Mouse (Mus musculus): ENCODE results near the gene Ints14. TPM values are rescaled to one million over a fixed set of nuclear protein-coding genes. Genes with fewer than 3 reads are reported as not detected.

The Ints14 gene
- polyA plus RNA-seq, 1 experiment, result 24.0 TPM

GRCm38 (mm10) chr9:65015461-65016222, 54.9 kb downstream of the Ints14 start:
- 87% methylated on average over 7 of the region's 7 CpGs for WGBS
- H3K4me3 ChIP-seq (ENCODE audit: control insufficient read depth, insufficient read depth, low read length), result no peak overlapping the region
- DNase-seq, result no peak
- H3K27me3 ChIP-seq (ENCODE audit: control insufficient read depth, insufficient read depth, low read length), result no peaks in the 10 kb centered on the region
- no peaks in the 10 kb centered on the region for H3K36me3 ChIP-seq (ENCODE audit: control insufficient read depth, insufficient read depth, low read length)
- TF ChIP-seq POLR2A (IDR thresholded peaks at IDR 0.05; ENCODE audit: control insufficient read depth, extremely low read depth, insufficient read depth, low read length, poor library complexity) (no peak), CTCF (IDR thresholded peaks at IDR 0.05; ENCODE audit: borderline replicate concordance, control insufficient read depth, extremely low read depth, insufficient read depth, low read length, poor library complexity) (no peak)
- peaks cover 8% of the 10 kb centered on the region for H3K4me1 ChIP-seq (replicated peaks; ENCODE audit: control insufficient read depth, insufficient read depth, low read length)
- no peak overlapping the region for H3K27ac ChIP-seq (ENCODE audit: control insufficient read depth, insufficient read depth, low read length)

DNA sequence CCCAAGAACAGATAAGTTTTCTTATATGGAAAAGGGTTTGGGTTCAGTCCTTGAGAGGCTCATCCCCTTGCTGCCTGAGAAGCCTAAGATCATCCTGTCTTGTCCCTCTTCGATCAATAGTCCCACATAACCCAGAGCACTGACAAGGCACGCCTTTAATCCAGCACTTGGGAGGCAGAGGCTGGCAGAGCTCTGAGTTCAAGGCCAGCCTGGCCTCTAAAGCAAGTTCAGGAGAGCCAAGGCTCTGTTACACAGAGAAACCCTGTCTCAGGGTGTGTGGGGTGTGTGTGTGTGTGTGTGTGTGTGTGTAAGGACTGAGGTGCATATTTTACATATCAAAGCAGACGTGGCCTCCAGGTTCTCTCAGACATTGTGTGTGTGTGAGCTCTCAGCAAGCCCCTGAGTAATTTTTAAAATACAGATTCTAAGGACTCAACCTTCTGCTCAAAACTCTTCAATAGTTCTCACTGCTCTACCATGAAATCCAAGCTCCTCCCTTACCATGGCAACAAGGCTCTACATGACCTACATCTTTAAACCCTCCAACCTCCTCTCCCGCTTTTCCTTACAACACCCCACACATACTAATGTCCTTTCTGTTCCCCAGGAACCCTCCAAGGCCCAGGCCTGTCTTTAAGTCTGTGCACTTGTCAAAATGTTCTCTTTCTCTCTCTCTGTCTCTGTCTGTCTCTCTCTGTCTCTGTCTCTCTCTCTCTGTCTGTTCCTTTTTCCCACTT, 55.7 kb downstream of the Ints14 start:
- no peak overlapping the region for H3K27ac ChIP-seq (ENCODE audit: control insufficient read depth, insufficient read depth, low read length)
- peaks cover 3% of the 10 kb centered on the region for H3K4me1 ChIP-seq (replicated peaks; ENCODE audit: control insufficient read depth, insufficient read depth, low read length)
- DNase-seq, result no peak
- H3K27me3 ChIP-seq (ENCODE audit: control insufficient read depth, insufficient read depth, low read length), result no peaks in the 10 kb centered on the region
- no peaks in the 10 kb centered on the region for H3K36me3 ChIP-seq (ENCODE audit: control insufficient read depth, insufficient read depth, low read length)
- no peak overlapping the region for H3K4me3 ChIP-seq (ENCODE audit: control insufficient read depth, insufficient read depth, low read length)
- TF ChIP-seq POLR2A (IDR thresholded peaks at IDR 0.05; ENCODE audit: control insufficient read depth, extremely low read depth, insufficient read depth, low read length, poor library complexity), result no peak
- no peak for TF ChIP-seq CTCF (IDR thresholded peaks at IDR 0.05; ENCODE audit: borderline replicate concordance, control insufficient read depth, extremely low read depth, insufficient read depth, low read length, poor library complexity)
- 94% methylated on average over 4 of the region's 4 CpGs for WGBS

GRCm38 (mm10) chr9:65016978-65017827, 56.5 kb downstream of the Ints14 start:
- TF ChIP-seq CTCF (IDR thresholded peaks at IDR 0.05; ENCODE audit: borderline replicate concordance, control insufficient read depth, extremely low read depth, insufficient read depth, low read length, poor library complexity), result no peak
- Histone ChIP-seq H3K4me1 (replicated peaks; ENCODE audit: control insufficient read depth, insufficient read depth, low read length) (peaks cover 6% of the 10 kb centered on the region; the same call in 1 of the 2 replicates), H3K36me3 (ENCODE audit: control insufficient read depth, insufficient read depth, low read length) (no peaks in the 10 kb centered on the region), H3K27me3 (ENCODE audit: control insufficient read depth, insufficient read depth, low read length) (no peaks in the 10 kb centered on the region), H3K4me3 (ENCODE audit: control insufficient read depth, insufficient read depth, low read length) (no peak overlapping the region), H3K27ac (ENCODE audit: control insufficient read depth, insufficient read depth, low read length) (no peak overlapping the region)
- 93% methylated on average over 16 of the region's 16 CpGs for WGBS
- DNase-seq, result no peak

- no peak overlapping the region for H3K27ac ChIP-seq (ENCODE audit: control insufficient read depth, insufficient read depth, low read length)
These were observed 57.2 kb downstream of the Ints14 start for GRCm38 (mm10) chr9:65017896-65018295.

DNA sequence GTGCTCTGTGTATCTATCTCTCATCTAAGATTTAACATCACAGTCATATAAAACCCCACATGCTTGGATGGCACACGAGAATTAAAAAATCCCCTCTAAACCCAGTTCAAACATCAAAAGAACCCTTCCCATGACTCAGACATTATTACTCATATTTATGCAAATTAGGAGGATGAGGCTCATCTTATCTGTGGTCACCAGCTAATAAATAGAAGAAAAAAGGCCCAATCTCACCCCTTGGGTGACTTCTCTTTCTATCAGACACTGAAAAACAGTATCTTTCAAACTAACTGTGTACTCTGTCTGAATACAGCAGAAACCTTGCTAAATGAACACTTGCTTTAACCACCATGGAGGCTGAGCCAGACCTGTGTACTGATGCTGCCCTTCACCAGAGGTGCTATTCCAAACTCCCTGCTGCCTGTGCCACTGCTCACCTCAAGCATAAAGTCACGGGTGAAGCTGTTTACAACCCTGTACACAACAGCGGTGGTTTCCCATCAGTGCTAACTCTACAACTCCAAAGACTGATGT, 58.0 kb downstream of the Ints14 start:
- no peaks in the 10 kb centered on the region for H3K27me3 ChIP-seq (ENCODE audit: control insufficient read depth, insufficient read depth, low read length)
- 85% methylated on average over 3 of the region's 3 CpGs for WGBS
- TF ChIP-seq POLR2A (IDR thresholded peaks at IDR 0.05; ENCODE audit: control insufficient read depth, extremely low read depth, insufficient read depth, low read length, poor library complexity), result no peak
- no peak for TF ChIP-seq CTCF (IDR thresholded peaks at IDR 0.05; ENCODE audit: borderline replicate concordance, control insufficient read depth, extremely low read depth, insufficient read depth, low read length, poor library complexity)
- no peaks in the 10 kb centered on the region for H3K36me3 ChIP-seq (ENCODE audit: control insufficient read depth, insufficient read depth, low read length)
- peaks cover 6% of the 10 kb centered on the region; the same call in 1 of the 2 replicates for H3K4me1 ChIP-seq (replicated peaks; ENCODE audit: control insufficient read depth, insufficient read depth, low read length)
- no peak overlapping the region for H3K27ac ChIP-seq (ENCODE audit: control insufficient read depth, insufficient read depth, low read length)
- DNase-seq, result no peak
- no peak overlapping the region for H3K4me3 ChIP-seq (ENCODE audit: control insufficient read depth, insufficient read depth, low read length)

More at GRCm38 (mm10) chr9:65017896-65018295, 57.2 kb downstream of the Ints14 start:
- Histone ChIP-seq H3K36me3 (ENCODE audit: control insufficient read depth, insufficient read depth, low read length) (no peaks in the 10 kb centered on the region), H3K4me1 (replicated peaks; ENCODE audit: control insufficient read depth, insufficient read depth, low read length) (peaks cover 6% of the 10 kb centered on the region; the same call in 1 of the 2 replicates), H3K4me3 (ENCODE audit: control insufficient read depth, insufficient read depth, low read length) (no peak overlapping the region), H3K27me3 (ENCODE audit: control insufficient read depth, insufficient read depth, low read length) (no peaks in the 10 kb centered on the region)
- no peak for DNase-seq
- TF ChIP-seq POLR2A (IDR thresholded peaks at IDR 0.05; ENCODE audit: control insufficient read depth, extremely low read depth, insufficient read depth, low read length, poor library complexity), result no peak
- no peak for TF ChIP-seq CTCF (IDR thresholded peaks at IDR 0.05; ENCODE audit: borderline replicate concordance, control insufficient read depth, extremely low read depth, insufficient read depth, low read length, poor library complexity)
- WGBS, result 92% methylated on average over 4 of the region's 4 CpGs

DNA sequence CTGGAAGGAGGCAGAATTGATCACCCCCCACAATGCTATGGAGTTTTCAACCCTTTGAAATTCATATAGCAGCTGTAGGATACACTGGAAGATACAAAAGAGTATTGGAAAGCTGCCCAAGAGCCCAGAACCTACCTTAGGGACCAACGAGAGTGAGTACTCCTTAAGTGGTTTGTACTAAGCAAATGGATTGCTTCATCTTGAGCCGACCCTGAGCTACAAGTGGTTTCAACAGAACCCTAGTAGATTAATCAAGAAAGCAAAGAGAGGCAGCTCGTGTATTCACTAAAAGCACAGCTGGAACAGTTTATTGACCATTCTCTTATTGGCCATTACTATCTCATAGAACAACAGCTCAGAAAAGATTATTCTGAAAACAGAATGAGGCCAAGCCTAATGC, 58.4 kb downstream of the Ints14 start:
- TF ChIP-seq POLR2A (IDR thresholded peaks at IDR 0.05; ENCODE audit: control insufficient read depth, extremely low read depth, insufficient read depth, low read length, poor library complexity) (no peak), CTCF (IDR thresholded peaks at IDR 0.05; ENCODE audit: borderline replicate concordance, control insufficient read depth, extremely low read depth, insufficient read depth, low read length, poor library complexity) (no peak)
- no peak overlapping the region for H3K27ac ChIP-seq (ENCODE audit: control insufficient read depth, insufficient read depth, low read length)
- H3K4me3 ChIP-seq (ENCODE audit: control insufficient read depth, insufficient read depth, low read length), result no peak overlapping the region
- WGBS, result 92% methylated on average over 3 of the region's 3 CpGs
- no peak for DNase-seq
- no peaks in the 10 kb centered on the region for H3K36me3 ChIP-seq (ENCODE audit: control insufficient read depth, insufficient read depth, low read length)
- no peaks in the 10 kb centered on the region for H3K27me3 ChIP-seq (ENCODE audit: control insufficient read depth, insufficient read depth, low read length)
- H3K4me1 ChIP-seq (replicated peaks; ENCODE audit: control insufficient read depth, insufficient read depth, low read length), result peaks cover 6% of the 10 kb centered on the region; the same call in 1 of the 2 replicates

Measured in thymus, adult 2 months (tissue).